Mouse (Mus musculus) myocyte (in vitro differentiated cells): ENCODE data around the gene Il4i1.

ENCODE experiments used
- CEBPB ChIP-seq: IDR thresholded peaks from 2 replicates; pipeline ENCODE4 v1.6.1; 2011; ENCODE audit warnings: mild to moderate bottlenecking, moderate library complexity; ENCODE audit not compliant: poor library complexity, insufficient read depth, severe bottlenecking
- E2F4 ChIP-seq: IDR thresholded peaks from one replicate; pipeline ENCODE4 v1.6.1; 2011; ENCODE audit warnings: mild to moderate bottlenecking, control low read depth, moderate library complexity; ENCODE audit not compliant: insufficient read depth
- MAX ChIP-seq: IDR thresholded peaks from one replicate; pipeline ENCODE4 v1.6.1; 2011; ENCODE audit warnings: low read depth, mild to moderate bottlenecking, control low read depth
- MYOD1 ChIP-seq, 3 experiments: IDR thresholded peaks; one replicate each; pipeline ENCODE4 v1.6.1; 2011; ENCODE audit warnings: control low read depth in 2 of 3, low read depth in 2 of 3, mild to moderate bottlenecking in 2 of 3, moderate library complexity in 1 of 3; ENCODE audit not compliant: insufficient read length in 2 of 3, control insufficient read depth in 1 of 3
- MYOG ChIP-seq, 3 experiments: IDR thresholded peaks; one replicate each; pipeline ENCODE4 v1.6.1; 2011; ENCODE audit warnings: control low read depth in 2 of 3, low read depth in 2 of 3, mild to moderate bottlenecking in 2 of 3; ENCODE audit not compliant: insufficient read length in 2 of 3, control insufficient read depth in 1 of 3, insufficient read depth in 1 of 3
- POLR2A ChIP-seq: IDR thresholded peaks from one replicate; pipeline ENCODE4 v1.6.1; 2011; ENCODE audit warnings: low read depth, mild to moderate bottlenecking, control low read depth, moderate library complexity; ENCODE audit not compliant: insufficient read length
- POLR2AphosphoS2 ChIP-seq: IDR thresholded peaks from one replicate; pipeline ENCODE4 v1.6.1; 2011; ENCODE audit warnings: low read depth, control low read depth; ENCODE audit not compliant: insufficient read length
- REST ChIP-seq: IDR thresholded peaks from one replicate; pipeline ENCODE4 v1.6.1; 2011; ENCODE audit warnings: mild to moderate bottlenecking, control low read depth, moderate library complexity; ENCODE audit not compliant: insufficient read depth, insufficient read length
- SRF ChIP-seq: IDR thresholded peaks from one replicate; pipeline ENCODE4 v1.6.1; 2011; ENCODE audit warnings: low read depth; ENCODE audit not compliant: control insufficient read depth, insufficient read length
- TCF12 ChIP-seq: IDR thresholded peaks from one replicate; pipeline ENCODE4 v1.6.1; 2011; ENCODE audit warnings: mild to moderate bottlenecking, control low read depth; ENCODE audit not compliant: poor library complexity, insufficient read depth, severe bottlenecking
- USF1 ChIP-seq: IDR thresholded peaks from one replicate; pipeline ENCODE4 v1.6.1; 2011; ENCODE audit warnings: low read depth, mild to moderate bottlenecking, control low read depth, moderate library complexity

DNA sequence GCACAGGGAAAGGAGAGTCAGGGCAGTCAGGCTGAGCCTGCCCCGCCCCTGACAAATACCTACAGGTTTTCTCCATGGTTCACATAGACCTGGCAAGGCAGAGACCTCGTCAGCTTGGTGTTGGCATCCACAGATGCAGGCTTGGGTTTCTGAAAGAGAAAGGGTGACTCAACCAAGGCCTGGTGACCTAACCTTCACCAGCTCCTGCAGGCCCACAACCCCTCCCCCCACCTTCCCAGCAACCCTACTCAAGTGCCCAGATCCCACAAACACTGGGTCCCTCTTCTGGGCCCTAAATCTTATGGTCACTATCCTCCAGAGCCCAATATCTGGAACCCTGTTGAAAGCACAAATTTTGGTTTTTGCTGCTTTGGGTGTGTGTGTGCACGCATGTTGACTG is 66.8 kb downstream of the Il4i1 start:
- TF ChIP-seq POLR2A: no peak
- TF ChIP-seq POLR2AphosphoS2: no peak
- no peak for TF ChIP-seq MAX
- no peak for TF ChIP-seq REST
- TF ChIP-seq MYOD1 (IDR thresholded peaks at IDR 0.05; ENCODE audit: control insufficient read depth in 1 of 3, insufficient read length in 2 of 3, low read depth in 2 of 3): no peak
- no peak for TF ChIP-seq CEBPB
- no peak for TF ChIP-seq USF1
- TF ChIP-seq TCF12: no peak
- TF ChIP-seq E2F4: no peak
- TF ChIP-seq SRF: no peak
- TF ChIP-seq MYOG (IDR thresholded peaks at IDR 0.05; ENCODE audit: control insufficient read depth in 1 of 3, insufficient read depth in 1 of 3, insufficient read length in 2 of 3, low read depth in 2 of 3): no peak
